Mouse (Mus musculus): ENCODE data around the gene Vmn2r10. TPM values are rescaled to one million over a fixed set of nuclear protein-coding genes. Genes with fewer than 3 reads are reported as not detected.
"Not testable (repeated sequence)": the region's sequence is repeated elsewhere in the genome, so short reads cannot be mapped to it uniquely, and the experiment has no call there.

Gene Vmn2r10
- polyA plus RNA-seq (2014; fragmentation: Nextera tagmentation; extraction: Ambion mirVana), result not detected in 2 replicates

GRCm38 (mm10) chr5:109006427-109006826 is at the start of gene Vmn2r10:
Vmn2r10 (minus strand) TSS chr5:109006527.
- H3K4me2 ChIP-seq; H3K27ac ChIP-seq (ENCODE audit: low read depth, low read length); H3K9ac ChIP-seq (ENCODE audit: low read depth, low read length); H3K36me3 ChIP-seq (ENCODE audit: control insufficient read depth, insufficient read depth, low read length); H3K9me3 ChIP-seq (ENCODE audit: control insufficient read depth, low read length); DNase-seq (ENCODE audit: low spot score); H3K4me3 ChIP-seq (ENCODE audit: low read depth, low read length); H3K27me3 ChIP-seq (replicated peaks; ENCODE audit: control insufficient read depth, insufficient read depth, low read length); H3K4me1 ChIP-seq (replicated peaks; ENCODE audit: control insufficient read depth, insufficient read depth, low read length); ATAC-seq (replicated peaks; ENCODE audit: low FRiP score): not testable (repeated sequence)

GRCm38 (mm10) chr5:109055286-109055685 is 49.0 kb upstream of the Vmn2r10 start:
- H3K36me3 ChIP-seq (ENCODE audit: control insufficient read depth, insufficient read depth, low read length), result no peaks in the 10 kb centered on the region
- ATAC-seq (replicated peaks; ENCODE audit: low FRiP score) (no peak), DNase-seq (ENCODE audit: low spot score) (no peak)
- H3K4me1 ChIP-seq (replicated peaks; ENCODE audit: control insufficient read depth, insufficient read depth, low read length), result no peaks in the 10 kb centered on the region
- no peak overlapping the region for H3K27ac ChIP-seq (ENCODE audit: low read depth, low read length)
- no peak overlapping the region for H3K4me3 ChIP-seq (ENCODE audit: low read depth, low read length)
- no peaks in the 10 kb centered on the region for H3K9me3 ChIP-seq (ENCODE audit: control insufficient read depth, low read length)
- no peak overlapping the region for H3K9ac ChIP-seq (ENCODE audit: low read depth, low read length)
- no peaks in the 10 kb centered on the region for H3K27me3 ChIP-seq (replicated peaks; ENCODE audit: control insufficient read depth, insufficient read depth, low read length)
- no peak overlapping the region for H3K4me2 ChIP-seq
- 72% methylated on average over 1 of the region's 1 CpGs for WGBS

GRCm38 (mm10) chr5:109032591-109032990 is 26.3 kb upstream of the Vmn2r10 start:
- Histone ChIP-seq H3K27ac (ENCODE audit: low read depth, low read length) (no peak overlapping the region), H3K4me1 (replicated peaks; ENCODE audit: control insufficient read depth, insufficient read depth, low read length) (no peaks in the 10 kb centered on the region), H3K9me3 (ENCODE audit: control insufficient read depth, low read length) (no peaks in the 10 kb centered on the region), H3K36me3 (ENCODE audit: control insufficient read depth, insufficient read depth, low read length) (no peaks in the 10 kb centered on the region), H3K9ac (ENCODE audit: low read depth, low read length) (no peak overlapping the region), H3K27me3 (replicated peaks; ENCODE audit: control insufficient read depth, insufficient read depth, low read length) (no peaks in the 10 kb centered on the region), H3K4me2 (no peak overlapping the region), H3K4me3 (ENCODE audit: low read depth, low read length) (no peak overlapping the region)
- no peak for ATAC-seq (replicated peaks; ENCODE audit: low FRiP score)
- DNase-seq (ENCODE audit: low spot score), result no peak

GRCm38 (mm10) chr5:108988924-108989323 is 17.4 kb downstream of the Vmn2r10 start:
- Histone ChIP-seq H3K4me1 (replicated peaks; ENCODE audit: control insufficient read depth, insufficient read depth, low read length) (no peaks in the 10 kb centered on the region), H3K9ac (ENCODE audit: low read depth, low read length) (no peak overlapping the region), H3K27ac (ENCODE audit: low read depth, low read length) (no peak overlapping the region), H3K9me3 (ENCODE audit: control insufficient read depth, low read length) (peaks cover 13% of the 10 kb centered on the region; the same call in 1 of the 2 replicates), H3K27me3 (replicated peaks; ENCODE audit: control insufficient read depth, insufficient read depth, low read length) (no peaks in the 10 kb centered on the region), H3K4me3 (ENCODE audit: low read depth, low read length) (no peak overlapping the region), H3K4me2 (no peak overlapping the region), H3K36me3 (ENCODE audit: control insufficient read depth, insufficient read depth, low read length) (no peaks in the 10 kb centered on the region)
- DNase-seq (ENCODE audit: low spot score) (no peak), ATAC-seq (replicated peaks; ENCODE audit: low FRiP score) (no peak)
- WGBS, result 79% methylated on average over 3 of the region's 3 CpGs

Other genes with a start within 250 kb of the Vmn2r10 start
- 2.4 and 3.2 TPM in 2 replicates for gene Rnf212, start 231.5 kb downstream of the Vmn2r10 start, polyA plus RNA-seq (2014; fragmentation: Nextera tagmentation; extraction: Ambion mirVana)
- not detected in 2 replicates for gene Tmed11, start 211.2 kb downstream of the Vmn2r10 start, polyA plus RNA-seq (2014; fragmentation: Nextera tagmentation; extraction: Ambion mirVana)
- not detected in 2 replicates for gene Vmn2r8, start 197.7 kb downstream of the Vmn2r10 start, polyA plus RNA-seq (2014; fragmentation: Nextera tagmentation; extraction: Ambion mirVana)
- not detected in 2 replicates for gene Vmn2r9, start 153.9 kb downstream of the Vmn2r10 start, polyA plus RNA-seq (2014; fragmentation: Nextera tagmentation; extraction: Ambion mirVana)
- not detected in 2 replicates for gene Vmn2r11, start 53.0 kb upstream of the Vmn2r10 start, polyA plus RNA-seq (2014; fragmentation: Nextera tagmentation; extraction: Ambion mirVana)
- not detected in 2 replicates for gene Vmn2r12, start 91.4 kb upstream of the Vmn2r10 start, polyA plus RNA-seq (2014; fragmentation: Nextera tagmentation; extraction: Ambion mirVana)
- gene Vmn2r13, start 185.7 kb upstream of the Vmn2r10 start, polyA plus RNA-seq (2014; fragmentation: Nextera tagmentation; extraction: Ambion mirVana), result not detected in 2 replicates
- not detected in 2 replicates for gene Vmn2r14, start 218.2 kb upstream of the Vmn2r10 start, polyA plus RNA-seq (2014; fragmentation: Nextera tagmentation; extraction: Ambion mirVana)